Comparison of ENCODE assay signal across 8 mouse cellular contexts in the genomic region with DNA sequence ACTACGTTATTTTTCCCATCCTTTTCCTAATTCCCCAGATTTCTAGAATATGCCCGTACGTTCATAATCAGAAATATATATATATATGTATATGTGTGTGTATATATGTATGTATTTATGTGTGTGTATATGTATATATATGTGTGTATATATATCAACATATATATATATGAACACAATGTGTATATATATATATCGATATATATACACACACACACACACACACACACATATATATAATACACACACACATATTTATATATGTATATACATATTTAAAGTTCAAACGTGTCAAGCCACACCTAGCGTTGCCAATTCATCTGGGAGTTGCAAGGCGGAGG. TPM values are rescaled to one million over a fixed set of nuclear protein-coding genes. Genes with fewer than 3 reads are reported as not detected.
DNase-seq lines count a peak whose midpoint lies in the region; ATAC-seq and TF ChIP-seq lines count a peak whose summit lies in the region.

No protein-coding gene starts in this region.

- TF ChIP-seq CTCF in heart, postnatal 0 days (IDR thresholded peaks at IDR 0.05; ENCODE audit: low read depth) = no peak
- no peak for TF ChIP-seq CTCF in bone marrow, adult 2 months (IDR thresholded peaks at IDR 0.05; ENCODE audit: control insufficient read depth, insufficient read depth, low read length)

- peak overlapping the region; percentile 65 for H3K4me3 ChIP-seq in heart, postnatal 0 days (ENCODE audit: low read depth, low read length)
- peak overlapping the region; percentile 81 for H3K4me3 ChIP-seq in bone marrow, adult 2 months (replicated peaks; ENCODE audit: control insufficient read depth, low read depth, low read length)
- H3K4me3 ChIP-seq in hindbrain, embryonic 13.5 days = peak overlapping the region; percentile 51
- H3K4me3 ChIP-seq in midbrain, embryonic 13.5 days (replicated peaks) = peak overlapping the region; percentile 53

- H3K36me3 ChIP-seq in heart, postnatal 0 days (replicated peaks; ENCODE audit: control insufficient read depth, insufficient read depth, low read length) = no peaks in the 10 kb centered on the region
- no peaks in the 10 kb centered on the region for H3K36me3 ChIP-seq in hindbrain, embryonic 13.5 days
- no peaks in the 10 kb centered on the region for H3K36me3 ChIP-seq in midbrain, embryonic 13.5 days

- H3K27me3 ChIP-seq in heart, postnatal 0 days (ENCODE audit: control insufficient read depth, insufficient read depth, low read length) = no peaks in the 10 kb centered on the region
- 0 out of 2 replicates have a peak, but pooled peaks cover 2% of the 10 kb centered on the region for H3K27me3 ChIP-seq in hindbrain, embryonic 13.5 days
- no peaks in the 10 kb centered on the region for H3K27me3 ChIP-seq in midbrain, embryonic 13.5 days

- TF ChIP-seq EP300 in heart, postnatal 0 days (IDR thresholded peaks at IDR 0.05; ENCODE audit: low read depth) = no peak

- no peaks in the 10 kb centered on the region for H3K9me3 ChIP-seq in heart, postnatal 0 days (replicated peaks; ENCODE audit: control insufficient read depth, low read length)
- H3K9me3 ChIP-seq in hindbrain, embryonic 13.5 days = no peaks in the 10 kb centered on the region
- H3K9me3 ChIP-seq in midbrain, embryonic 13.5 days = no peaks in the 10 kb centered on the region

- no peaks in the 10 kb centered on the region for H3K4me1 ChIP-seq in heart, postnatal 0 days (ENCODE audit: control insufficient read depth, insufficient read depth)
- peaks cover 2% of the 10 kb centered on the region; the same call in 1 of the 2 replicates for H3K4me1 ChIP-seq in bone marrow, adult 2 months (ENCODE audit: control insufficient read depth, insufficient read depth, low read length)
- H3K4me1 ChIP-seq in hindbrain, embryonic 13.5 days (replicated peaks) = no peaks in the 10 kb centered on the region
- no peaks in the 10 kb centered on the region for H3K4me1 ChIP-seq in midbrain, embryonic 13.5 days (replicated peaks)

- H3K4me2 ChIP-seq in heart, postnatal 0 days (ENCODE audit: low read depth, low read length) = peak overlapping the region; percentile 57
- peak overlapping the region; percentile 60 for H3K4me2 ChIP-seq in hindbrain, embryonic 13.5 days
- H3K4me2 ChIP-seq in midbrain, embryonic 13.5 days (replicated peaks) = peak overlapping the region; percentile 64

- no peak for TF ChIP-seq POLR2A in bone marrow, adult 2 months (IDR thresholded peaks at IDR 0.05; ENCODE audit: borderline replicate concordance, control insufficient read depth, low read depth, low read length)

- DNase-seq in heart, postnatal 0 days (ENCODE audit: low spot score) = no peak
- DNase-seq in heart, postnatal 14 days = no peak
- DNase-seq in right cerebral cortex, postnatal 14 days = no peak
- no peak for DNase-seq in urinary bladder, postnatal 25 days (ENCODE audit: low spot score)
- DNase-seq in adrenal gland, adult 2 months = no peak

- H3K9ac ChIP-seq in heart, postnatal 0 days (replicated peaks; ENCODE audit: low read depth, low read length) = peak overlapping the region; percentile 51
- H3K9ac ChIP-seq in hindbrain, embryonic 13.5 days = peak overlapping the region; percentile 76
- peak overlapping the region; percentile 66 for H3K9ac ChIP-seq in midbrain, embryonic 13.5 days (replicated peaks)

- no peak for ATAC-seq in heart, postnatal 0 days (ENCODE audit: insufficient read depth, low read depth)
- peak; percentile 50; the same call in 1 of the 2 replicates for ATAC-seq in hindbrain, embryonic 13.5 days (ENCODE audit: low FRiP score)
- peak; percentile 55 for ATAC-seq in midbrain, embryonic 13.5 days

- WGBS in heart, postnatal 0 days = 31% methylated on average over 7 of the region's 7 CpGs
- WGBS in bone marrow, adult 2 months = 29% methylated on average over 7 of the region's 7 CpGs
- WGBS in hindbrain, embryonic 13.5 days = 40% methylated on average over 7 of the region's 7 CpGs
- 45% methylated on average over 7 of the region's 7 CpGs for WGBS in midbrain, embryonic 13.5 days

- intact Hi-C loops in heart, postnatal 14 days (cut with DNase I) = loop anchor here (2.0 kb wide), 1 partner anchor 16 kb away; a partner anchor contains a TSS

- peak overlapping the region; percentile 90 for H3K27ac ChIP-seq in heart, postnatal 0 days (ENCODE audit: low read depth)
- H3K27ac ChIP-seq in bone marrow, adult 2 months (ENCODE audit: control insufficient read depth, insufficient read depth, low read depth, low read length, poor library complexity) = peak overlapping the region; percentile 77
- peak overlapping the region; percentile 91 for H3K27ac ChIP-seq in hindbrain, embryonic 13.5 days
- peak overlapping the region; percentile 85 for H3K27ac ChIP-seq in midbrain, embryonic 13.5 days

RNA-seq across cellular contexts. Expression of a gene that starts 16.7 kb away (rescaled TPM):
- total RNA-seq in heart, postnatal 0 days (2014; rRNA removed; ENCODE audit: low replicate concordance) = 66.0 and 87.6 TPM in 2 replicates
- polyA plus RNA-seq in heart, postnatal 0 days (2015; fragmentation: Nextera tagmentation; extraction: Ambion mirVana) = 73.8 and 78.1 TPM in 2 replicates
- 10 to 100 TPM; 66.0 to 67.1 TPM for total RNA-seq in heart, postnatal 14 days (2021)
- polyA plus RNA-seq in bone marrow, adult 2 months (2011; ENCODE audit: insufficient read depth, insufficient read length, low replicate concordance, missing spikeins) = 24.9 and 34.8 TPM in 2 replicates
- polyA plus RNA-seq in hindbrain, embryonic 13.5 days (2015; fragmentation: Nextera tagmentation; extraction: Ambion mirVana) = 224 and 226 TPM in 2 replicates
- 197 and 199 TPM in 2 replicates for polyA plus RNA-seq in midbrain, embryonic 13.5 days (2015; fragmentation: Nextera tagmentation; extraction: Ambion mirVana)
- total RNA-seq in adrenal gland, adult 2 months (2021) = 10 to 100 TPM; 67.8 to 80.1 TPM
- 29.5 and 38.4 TPM in 2 replicates for polyA plus RNA-seq in adrenal gland, adult 2 months (2012; rRNA removed)

RNA-seq across cellular contexts. Expression of a gene that starts 17.6 kb away (rescaled TPM):
- 32.6 and 54.8 TPM in 2 replicates for total RNA-seq in heart, postnatal 0 days (2014; rRNA removed; ENCODE audit: low replicate concordance)
- polyA plus RNA-seq in heart, postnatal 0 days (2015; fragmentation: Nextera tagmentation; extraction: Ambion mirVana) = 119 and 121 TPM in 2 replicates
- 10 to 100 TPM; 65.9 to 70.4 TPM for total RNA-seq in heart, postnatal 14 days (2021)
- 23.2 and 37.9 TPM in 2 replicates for polyA plus RNA-seq in bone marrow, adult 2 months (2011; ENCODE audit: insufficient read depth, insufficient read length, low replicate concordance, missing spikeins)
- 81.8 and 91.8 TPM in 2 replicates for polyA plus RNA-seq in hindbrain, embryonic 13.5 days (2015; fragmentation: Nextera tagmentation; extraction: Ambion mirVana)
- 80.9 and 89.0 TPM in 2 replicates for polyA plus RNA-seq in midbrain, embryonic 13.5 days (2015; fragmentation: Nextera tagmentation; extraction: Ambion mirVana)
- total RNA-seq in adrenal gland, adult 2 months (2021) = 10 to 100 TPM; 64.4 to 67.8 TPM
- polyA plus RNA-seq in adrenal gland, adult 2 months (2012; rRNA removed) = 4.5 and 4.9 TPM in 2 replicates

RNA-seq across cellular contexts. Expression of a gene that starts 53.6 kb away (rescaled TPM):
- total RNA-seq in heart, postnatal 0 days (2014; rRNA removed; ENCODE audit: low replicate concordance) = 4.3 and 9.0 TPM in 2 replicates
- polyA plus RNA-seq in heart, postnatal 0 days (2015; fragmentation: Nextera tagmentation; extraction: Ambion mirVana) = 21.1 and 26.5 TPM in 2 replicates
- 10 to 100 TPM; 13.0 to 13.3 TPM for total RNA-seq in heart, postnatal 14 days (2021)
- 3.5 and 7.4 TPM in 2 replicates for polyA plus RNA-seq in bone marrow, adult 2 months (2011; ENCODE audit: insufficient read depth, insufficient read length, low replicate concordance, missing spikeins)
- 15.8 and 17.2 TPM in 2 replicates for polyA plus RNA-seq in hindbrain, embryonic 13.5 days (2015; fragmentation: Nextera tagmentation; extraction: Ambion mirVana)
- 16.7 and 19.7 TPM in 2 replicates for polyA plus RNA-seq in midbrain, embryonic 13.5 days (2015; fragmentation: Nextera tagmentation; extraction: Ambion mirVana)
- total RNA-seq in adrenal gland, adult 2 months (2021) = 10 to 100 TPM in 1 of 2 experiments, 1 to 10 TPM in 1; 9.3 to 10.5 TPM
- polyA plus RNA-seq in adrenal gland, adult 2 months (2012; rRNA removed) = 4.4 and 5.2 TPM in 2 replicates
